Mouse (Mus musculus): ENCODE data around the gene Dtx2. TPM values are rescaled to one million over a fixed set of nuclear protein-coding genes. Genes with fewer than 3 reads are reported as not detected.
"Not testable (repeated sequence)": the region's sequence is repeated elsewhere in the genome, so short reads cannot be mapped to it uniquely, and the experiment has no call there.

The Dtx2 gene
- polyA plus RNA-seq, 1 experiment from 2014 or later = 13.5 TPM

DNA sequence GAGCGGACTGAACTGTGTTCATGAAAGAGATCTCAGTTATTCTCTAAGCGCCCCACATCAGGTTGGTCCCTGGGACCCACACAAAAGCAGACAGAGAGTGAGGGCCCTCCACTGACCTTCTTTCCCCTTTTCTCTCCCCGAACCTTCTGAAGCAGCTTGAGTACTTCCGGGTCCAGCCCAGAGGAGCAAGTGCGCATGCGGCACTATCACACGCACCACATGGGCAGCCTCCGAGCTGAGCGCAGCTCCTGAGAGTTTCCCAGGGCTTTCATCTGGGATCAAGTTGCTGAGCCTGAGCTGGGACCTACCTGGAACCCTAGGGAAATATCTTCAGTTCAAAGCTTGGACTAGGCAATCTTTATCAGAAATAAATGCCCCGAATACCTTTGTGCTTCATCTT, 69.3 kb downstream of the Dtx2 start:
- DNase-seq (ENCODE audit: low spot score) (no peak), ATAC-seq (ENCODE audit: low FRiP score, low TSS enrichment) (no peak)
- H3K4me3 ChIP-seq (ENCODE audit: low read depth, low read length) = no peak overlapping the region
- no peaks in the 10 kb centered on the region for H3K27me3 ChIP-seq (ENCODE audit: control insufficient read depth, insufficient read depth, low read length)
- no peaks in the 10 kb centered on the region for H3K36me3 ChIP-seq (ENCODE audit: control insufficient read depth, insufficient read depth, low read length)
- no peak for TF ChIP-seq EP300 (optimal IDR thresholded peaks at IDR 0.05)
- H3K9ac ChIP-seq (ENCODE audit: low read length) = no peak overlapping the region
- WGBS = 89% methylated on average over 10 of the region's 10 CpGs
- H3K27ac ChIP-seq (replicated peaks) = no peak overlapping the region
- no peaks in the 10 kb centered on the region for H3K9me3 ChIP-seq (ENCODE audit: control insufficient read depth, low read length)
- no peak overlapping the region for H3K4me2 ChIP-seq (replicated peaks; ENCODE audit: low read depth)
- H3K4me1 ChIP-seq (replicated peaks; ENCODE audit: control insufficient read depth, insufficient read depth) = no peaks in the 10 kb centered on the region

DNA sequence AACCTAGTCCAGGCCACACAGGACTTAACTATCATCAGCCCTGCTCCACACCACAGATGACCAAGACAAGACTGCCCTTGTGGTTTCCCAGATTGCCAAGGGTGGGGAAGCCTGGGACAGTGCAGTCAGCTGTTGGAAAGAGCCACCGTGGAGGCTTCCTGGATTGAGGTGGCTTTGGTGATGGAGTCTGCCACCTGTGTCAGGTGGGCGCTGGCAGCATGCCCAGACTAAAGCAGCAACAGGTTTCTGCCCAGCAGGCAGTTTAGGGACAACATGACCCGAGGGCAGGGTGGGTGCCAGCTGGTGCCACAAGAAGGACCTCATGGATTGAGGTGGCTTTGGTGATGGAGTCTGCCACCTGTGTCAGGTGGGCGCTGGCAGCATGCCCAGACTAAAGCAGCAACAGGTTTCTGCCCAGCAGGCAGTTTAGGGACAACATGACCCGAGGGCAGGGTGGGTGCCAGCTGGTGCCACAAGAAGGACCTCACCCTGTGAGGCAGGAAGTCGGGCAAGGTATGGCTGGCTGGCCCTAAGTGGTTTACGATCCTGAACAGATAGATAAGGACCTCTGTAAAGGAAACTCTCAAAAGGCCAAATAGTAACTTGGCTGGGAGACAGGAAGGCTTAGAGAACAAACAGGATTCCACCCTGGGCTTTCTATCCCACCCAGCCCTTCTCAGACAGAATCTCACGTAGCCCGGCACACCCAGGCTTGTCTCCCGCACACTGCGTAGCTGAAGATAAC, 72.0 kb downstream of the Dtx2 start:
- peak; percentile 69 for ATAC-seq (ENCODE audit: low FRiP score, low TSS enrichment)
- DNase-seq (ENCODE audit: low spot score) = not testable (repeated sequence)

DNA sequence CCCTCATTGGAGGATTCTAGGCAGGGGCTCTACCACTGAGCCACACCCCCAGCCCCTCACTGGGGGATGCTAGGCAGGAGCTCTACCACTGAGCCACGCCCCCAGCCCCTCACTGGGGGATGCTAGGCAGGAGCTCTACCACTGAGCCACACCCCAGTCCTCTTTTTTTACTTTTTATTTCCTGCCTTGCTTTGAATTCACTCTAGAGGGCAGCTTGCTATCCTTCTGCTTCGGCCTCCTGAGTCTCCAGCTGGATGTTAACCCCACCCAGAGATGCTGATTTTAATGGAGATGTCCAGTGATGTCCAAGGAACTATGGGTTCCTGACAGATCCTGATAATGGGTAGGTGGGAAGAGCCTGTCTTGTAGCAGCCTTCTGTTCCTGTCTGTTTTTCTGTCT, 74.8 kb downstream of the Dtx2 start:
- no peaks in the 10 kb centered on the region for H3K4me1 ChIP-seq (replicated peaks; ENCODE audit: control insufficient read depth, insufficient read depth)
- ATAC-seq (ENCODE audit: low FRiP score, low TSS enrichment) (no peak), DNase-seq (ENCODE audit: low spot score) (no peak)
- no peaks in the 10 kb centered on the region for H3K36me3 ChIP-seq (ENCODE audit: control insufficient read depth, insufficient read depth, low read length)
- TF ChIP-seq CTCF (IDR thresholded peaks at IDR 0.05; ENCODE audit: low read depth) (no peak), EP300 (optimal IDR thresholded peaks at IDR 0.05) (no peak)
- H3K4me2 ChIP-seq (replicated peaks; ENCODE audit: low read depth) = no peak overlapping the region
- H3K9me3 ChIP-seq (ENCODE audit: control insufficient read depth, low read length) = no peaks in the 10 kb centered on the region
- H3K27me3 ChIP-seq (ENCODE audit: control insufficient read depth, insufficient read depth, low read length) = no peaks in the 10 kb centered on the region
- 53% methylated on average over 2 of the region's 2 CpGs for WGBS
- H3K9ac ChIP-seq (ENCODE audit: low read length) = no peak overlapping the region
- no peak overlapping the region for H3K27ac ChIP-seq (replicated peaks)
- no peak overlapping the region for H3K4me3 ChIP-seq (ENCODE audit: low read depth, low read length)

More for the DNA sequence above, 72.0 kb downstream of the Dtx2 start:
- H3K27ac ChIP-seq (replicated peaks); H3K4me2 ChIP-seq (replicated peaks; ENCODE audit: low read depth); H3K4me1 ChIP-seq (replicated peaks; ENCODE audit: control insufficient read depth, insufficient read depth); H3K36me3 ChIP-seq (ENCODE audit: control insufficient read depth, insufficient read depth, low read length); H3K27me3 ChIP-seq (ENCODE audit: control insufficient read depth, insufficient read depth, low read length); H3K4me3 ChIP-seq (ENCODE audit: low read depth, low read length); H3K9me3 ChIP-seq (ENCODE audit: control insufficient read depth, low read length); H3K9ac ChIP-seq (ENCODE audit: low read length): not testable (repeated sequence)
- 46% methylated on average over 11 of the region's 11 CpGs for WGBS

DNA sequence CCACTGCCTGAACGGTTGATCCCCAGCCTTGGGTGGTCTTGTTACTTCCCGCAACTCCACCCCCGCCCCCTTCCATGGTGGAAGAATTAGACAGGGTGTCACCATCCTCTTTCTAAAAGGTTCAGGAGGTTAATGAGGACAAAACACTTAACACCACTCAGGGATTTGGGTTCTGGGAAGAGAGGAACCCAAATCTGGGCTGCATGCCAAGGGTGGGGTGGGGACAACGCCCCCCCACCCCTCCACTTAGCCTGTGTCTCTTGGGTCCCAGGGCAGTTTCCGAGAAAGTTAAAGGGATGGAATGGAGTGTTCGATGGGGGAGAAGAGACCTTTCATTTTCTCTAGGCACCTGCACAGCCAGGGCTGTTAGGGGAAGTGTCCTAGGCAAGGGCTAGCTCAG, 78.5 kb downstream of the Dtx2 start:
- Histone ChIP-seq H3K9ac (ENCODE audit: low read length) (no peak overlapping the region), H3K9me3 (ENCODE audit: control insufficient read depth, low read length) (no peaks in the 10 kb centered on the region), H3K27ac (replicated peaks) (no peak overlapping the region), H3K36me3 (ENCODE audit: control insufficient read depth, insufficient read depth, low read length) (no peaks in the 10 kb centered on the region), H3K4me2 (replicated peaks; ENCODE audit: low read depth) (no peak overlapping the region), H3K4me3 (ENCODE audit: low read depth, low read length) (no peak overlapping the region), H3K4me1 (replicated peaks; ENCODE audit: control insufficient read depth, insufficient read depth) (no peaks in the 10 kb centered on the region), H3K27me3 (ENCODE audit: control insufficient read depth, insufficient read depth, low read length) (no peaks in the 10 kb centered on the region)
- DNase-seq (ENCODE audit: low spot score) = no peak
- WGBS = 41% methylated on average over 6 of the region's 6 CpGs
- ATAC-seq (ENCODE audit: low FRiP score, low TSS enrichment) = no peak
- no peak for TF ChIP-seq EP300 (optimal IDR thresholded peaks at IDR 0.05)
- TF ChIP-seq CTCF (IDR thresholded peaks at IDR 0.05; ENCODE audit: low read depth) = no peak

DNA sequence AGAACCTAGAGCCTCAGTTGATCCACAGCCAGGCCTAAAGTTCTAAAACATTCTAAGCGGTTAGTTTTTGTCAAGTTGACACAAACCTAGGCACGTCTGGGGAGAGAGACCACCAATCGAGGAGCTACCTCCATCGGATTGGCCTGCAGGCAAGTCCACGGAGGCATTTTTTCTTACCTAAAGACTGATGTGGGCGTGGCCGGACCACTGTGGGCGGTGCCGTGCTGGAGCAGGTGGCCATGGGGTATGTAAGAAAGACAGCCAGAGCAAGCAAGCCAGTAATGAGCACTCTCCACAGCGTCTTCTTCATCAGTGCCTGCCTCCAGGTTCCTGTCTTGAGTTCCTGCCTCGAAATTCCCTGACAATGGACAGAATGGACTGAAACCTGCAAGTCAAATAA, 78.9 kb downstream of the Dtx2 start:
- no peak overlapping the region for H3K4me2 ChIP-seq (replicated peaks; ENCODE audit: low read depth)
- no peak overlapping the region for H3K9ac ChIP-seq (ENCODE audit: low read length)
- H3K9me3 ChIP-seq (ENCODE audit: control insufficient read depth, low read length) = no peaks in the 10 kb centered on the region
- DNase-seq (ENCODE audit: low spot score) (no peak), ATAC-seq (ENCODE audit: low FRiP score, low TSS enrichment) (no peak)
- 66% methylated on average over 11 of the region's 11 CpGs for WGBS
- no peaks in the 10 kb centered on the region for H3K27me3 ChIP-seq (ENCODE audit: control insufficient read depth, insufficient read depth, low read length)
- no peak overlapping the region for H3K27ac ChIP-seq (replicated peaks)
- H3K36me3 ChIP-seq (ENCODE audit: control insufficient read depth, insufficient read depth, low read length) = no peaks in the 10 kb centered on the region
- TF ChIP-seq EP300 (optimal IDR thresholded peaks at IDR 0.05) (no peak), CTCF (IDR thresholded peaks at IDR 0.05; ENCODE audit: low read depth) (no peak)
- no peaks in the 10 kb centered on the region for H3K4me1 ChIP-seq (replicated peaks; ENCODE audit: control insufficient read depth, insufficient read depth)
- H3K4me3 ChIP-seq (ENCODE audit: low read depth, low read length) = no peak overlapping the region

DNA sequence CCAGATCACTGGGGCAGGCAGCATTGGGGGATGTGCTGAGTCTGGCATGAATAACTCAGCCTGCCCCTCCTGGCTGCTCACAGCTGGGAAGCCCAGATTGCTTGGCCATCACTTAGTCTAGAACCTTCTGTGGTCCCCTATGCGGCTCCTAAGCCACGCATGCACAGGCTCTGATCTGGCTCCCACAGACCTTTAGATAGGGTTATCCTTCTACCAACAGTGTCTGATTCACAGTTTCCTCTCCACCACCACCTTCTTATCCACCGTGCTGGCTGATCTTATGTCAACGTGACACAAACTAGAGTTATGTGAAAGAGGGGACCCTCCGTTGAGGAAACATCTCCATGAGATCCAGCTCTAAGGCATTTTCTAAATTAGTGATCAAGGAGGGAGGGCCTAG, 80.5 kb downstream of the Dtx2 start:
- 81% methylated on average over 5 of the region's 5 CpGs for WGBS
- H3K27ac ChIP-seq (replicated peaks) = no peak overlapping the region
- H3K9ac ChIP-seq (ENCODE audit: low read length) = no peak overlapping the region
- H3K4me1 ChIP-seq (replicated peaks; ENCODE audit: control insufficient read depth, insufficient read depth) = no peaks in the 10 kb centered on the region
- H3K9me3 ChIP-seq (ENCODE audit: control insufficient read depth, low read length) = no peaks in the 10 kb centered on the region
- no peaks in the 10 kb centered on the region for H3K36me3 ChIP-seq (ENCODE audit: control insufficient read depth, insufficient read depth, low read length)
- H3K27me3 ChIP-seq (ENCODE audit: control insufficient read depth, insufficient read depth, low read length) = no peaks in the 10 kb centered on the region
- no peak overlapping the region for H3K4me3 ChIP-seq (ENCODE audit: low read depth, low read length)
- no peak overlapping the region for H3K4me2 ChIP-seq (replicated peaks; ENCODE audit: low read depth)
- ATAC-seq (ENCODE audit: low FRiP score, low TSS enrichment) (no peak), DNase-seq (ENCODE audit: low spot score) (no peak)
- TF ChIP-seq CTCF (IDR thresholded peaks at IDR 0.05; ENCODE audit: low read depth) (no peak), EP300 (optimal IDR thresholded peaks at IDR 0.05) (no peak)

All from stomach, postnatal 0 days (tissue).